Mouse (Mus musculus) thymus, adult 2 months (tissue): ENCODE results near the gene Twistnb.

Experiments
- CTCF ChIP-seq: fragments of 200-500 bp; IDR thresholded peaks from 2 replicates; pipeline ENCODE4 v1.5.1; 2012; ENCODE audit warnings: mild to moderate bottlenecking, control low read depth, low read length, moderate library complexity, borderline replicate concordance; ENCODE audit not compliant: control insufficient read depth, poor library complexity, insufficient read depth; ENCODE audit errors: extremely low read depth
- POLR2A ChIP-seq: fragments of 200-500 bp; IDR thresholded peaks from 2 replicates; pipeline ENCODE4 v1.6.1; 2012; ENCODE audit warnings: mild to moderate bottlenecking, low read length, control low read depth, moderate library complexity; ENCODE audit not compliant: control insufficient read depth, poor library complexity, insufficient read depth; ENCODE audit errors: extremely low read depth

DNA sequence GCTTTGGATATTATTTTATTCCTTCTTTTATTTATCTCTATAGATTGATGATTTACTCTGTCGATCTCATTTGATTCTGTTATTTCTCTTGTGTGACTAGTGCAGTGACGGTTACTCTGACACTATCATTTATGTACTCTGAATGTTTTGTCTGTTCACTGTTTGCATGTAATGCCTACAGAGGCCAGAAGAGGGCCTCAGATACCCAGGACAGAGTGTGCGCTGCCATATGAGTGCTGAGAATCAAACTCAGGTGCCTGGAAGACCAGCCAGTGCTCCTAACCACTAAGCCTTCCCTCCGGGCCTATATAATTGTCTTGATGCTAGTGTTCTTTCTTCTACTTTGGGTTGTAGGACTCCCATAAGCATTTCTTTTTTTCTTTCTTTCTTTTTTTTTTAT is 5.3 kb downstream of the Twistnb start:
- TF ChIP-seq CTCF, result no peak
- no peak for TF ChIP-seq POLR2A
